Mouse (Mus musculus) lung, adult 2 months (tissue): Measurements from ENCODE around the gene Rpap3.

Experiments used
- CTCF ChIP-seq: fragments of 200-500 bp; IDR thresholded peaks from 2 replicates; pipeline ENCODE4 v1.5.1; 2011; ENCODE audit warnings: mild to moderate bottlenecking, low read length, control low read depth; ENCODE audit not compliant: insufficient read depth
- POLR2A ChIP-seq: fragments of 200-500 bp; IDR thresholded peaks from 2 replicates; pipeline ENCODE4 v1.6.1; 2011; ENCODE audit warnings: low read depth, mild to moderate bottlenecking, control low read depth, low read length, borderline replicate concordance; ENCODE audit errors: extremely low read depth

- no peak for TF ChIP-seq POLR2A
- no peak for TF ChIP-seq CTCF
Observed at GRCm38 (mm10) chr15:97750697-97751096, 45.1 kb upstream of the Rpap3 start.
